Mouse (Mus musculus) megakaryocyte, embryonic 14.5 days (primary cell): Measurements from ENCODE around the gene Gm5901.

Source experiments
- FLI1 ChIP-seq: IDR thresholded peaks from 2 replicates; pipeline ENCODE4 v1.6.1; 2012; ENCODE audit warnings: low read length, inconsistent platforms, mixed read lengths
- GATA1 ChIP-seq: IDR thresholded peaks from 3 replicates; pipeline ENCODE4 v1.6.1; 2012; ENCODE audit warnings: mixed read lengths, low read length, inconsistent platforms, borderline replicate concordance

- TF ChIP-seq GATA1 (no peak), FLI1 (no peak)
These were observed 24.5 kb downstream of the Gm5901 start for GRCm38 (mm10) chr7:105399058-105399934.
